Mouse (Mus musculus): ENCODE data around the gene Pdzd2.
A peak's percentile ranks its signal among the peaks of the same experiment; 100 is the strongest.

Gene Pdzd2

DNA sequence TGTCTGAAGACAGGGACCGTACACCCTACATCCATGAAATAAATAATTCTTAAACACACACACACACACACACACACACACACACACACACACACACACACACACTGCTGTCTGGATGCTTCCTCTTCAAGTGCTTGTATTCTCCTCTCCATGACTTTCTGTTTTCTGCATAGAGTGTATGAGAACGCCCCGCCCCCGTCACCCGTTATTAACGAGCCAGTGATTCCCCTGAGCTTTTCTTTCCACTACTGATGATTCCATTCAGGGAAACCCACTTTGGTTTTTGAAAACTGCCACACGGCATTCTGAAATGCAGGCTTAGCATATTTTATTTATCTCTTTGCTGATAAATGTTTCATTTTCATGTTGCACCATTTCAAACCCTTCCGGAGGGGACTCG lies 219.4 kb downstream of the Pdzd2 start:
- peak; percentile 24 for DNase-seq

DNA sequence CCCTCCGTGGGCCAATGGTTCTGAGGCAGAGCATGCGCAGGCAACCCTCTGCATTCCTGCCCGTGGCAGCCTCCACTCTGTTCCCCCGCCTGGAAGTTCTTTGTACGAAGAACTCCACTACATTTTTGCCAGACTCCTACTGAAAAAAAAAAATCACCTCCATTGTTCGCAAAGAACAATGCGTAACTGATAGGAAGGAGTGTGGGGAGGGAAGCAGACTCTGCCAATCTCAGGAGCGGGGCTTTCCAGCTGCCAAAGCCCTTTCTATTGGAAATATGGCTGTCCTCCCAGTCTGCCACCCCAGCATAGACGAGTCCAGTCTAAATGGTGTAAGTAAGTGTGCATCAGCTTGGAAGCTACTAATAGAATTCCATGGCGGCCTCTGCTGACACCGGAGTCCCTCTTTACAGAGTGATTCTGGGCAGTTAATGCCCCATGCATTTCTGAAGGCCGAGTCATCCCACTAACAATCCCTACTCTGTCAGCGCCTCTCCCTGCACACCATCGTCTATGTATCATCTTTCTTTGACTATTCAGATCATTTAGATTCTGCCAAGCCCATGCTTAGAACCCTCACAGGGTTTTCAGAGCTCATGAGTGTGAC lies 221.3 kb downstream of the Pdzd2 start:
- no peak for DNase-seq

DNA sequence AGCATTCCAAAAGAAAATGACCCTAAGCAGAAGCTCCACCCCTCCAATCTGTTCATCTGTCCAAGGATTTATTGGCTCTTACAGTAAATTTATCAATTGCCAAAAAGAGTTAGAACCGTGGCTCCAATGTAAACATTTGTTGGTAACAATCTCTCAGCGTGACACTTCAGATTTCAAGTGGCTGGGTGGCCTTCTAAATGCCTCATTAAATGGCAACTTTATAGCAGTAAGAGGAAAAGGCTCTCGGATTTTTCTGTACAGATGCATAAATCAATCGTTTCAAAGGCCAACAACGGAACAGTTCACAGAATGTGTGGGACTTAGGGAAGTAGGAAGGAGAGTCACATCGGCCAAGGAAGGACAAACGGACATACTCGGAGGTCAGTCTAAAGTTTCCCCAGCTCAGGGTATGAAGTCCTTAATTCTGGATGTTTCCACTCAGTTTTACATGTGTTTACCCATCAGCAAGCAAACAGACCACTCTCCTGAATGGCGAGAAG lies 222.4 kb downstream of the Pdzd2 start:
- DNase-seq = no peak

DNA sequence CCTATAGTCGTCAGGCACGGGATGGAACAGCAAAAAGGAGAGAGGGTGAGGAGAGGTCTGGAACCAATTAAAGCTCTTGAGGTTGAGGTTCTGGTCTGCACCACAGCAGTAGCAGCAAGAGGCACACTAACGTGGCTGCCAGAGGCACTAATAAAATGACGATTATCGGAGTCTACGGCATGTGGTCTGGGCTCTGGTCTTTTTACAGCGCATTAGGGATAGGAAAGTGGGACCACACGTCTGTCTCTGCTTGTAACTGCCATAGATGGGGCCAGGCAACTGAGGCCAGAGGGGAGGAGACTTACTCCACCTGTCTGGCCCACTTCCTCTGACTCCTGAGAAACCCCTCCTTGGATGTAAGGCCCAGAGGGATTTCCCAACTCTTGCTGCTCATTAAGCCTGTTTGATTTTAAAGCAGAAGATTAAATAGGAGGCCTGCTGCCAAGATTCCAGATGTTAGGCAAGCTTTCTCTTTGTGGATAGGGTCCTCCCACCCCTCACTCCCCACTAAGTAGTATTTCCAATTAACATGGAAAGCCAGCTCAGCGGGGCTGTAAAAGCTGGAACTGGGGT lies 224.4 kb downstream of the Pdzd2 start:
- DNase-seq = peak; percentile 49

DNA sequence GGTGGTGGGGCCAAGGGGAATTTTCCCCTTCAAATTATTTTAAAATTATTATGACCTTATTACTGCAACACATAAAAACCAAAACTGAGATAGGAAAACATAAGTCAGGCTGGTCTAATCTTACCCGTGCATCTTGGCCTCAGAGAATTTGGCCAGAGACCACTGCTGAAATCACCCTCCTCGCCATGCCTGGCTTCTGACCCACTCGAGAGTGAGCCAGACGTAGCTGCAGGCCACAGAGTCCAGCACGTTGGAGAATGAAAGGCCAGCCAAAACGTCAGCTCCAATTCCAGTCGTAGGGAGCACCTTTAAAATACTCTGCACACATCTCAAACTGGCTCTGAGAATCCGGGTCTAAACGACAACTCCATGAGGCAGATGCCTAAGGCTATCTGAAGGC lies 226.2 kb downstream of the Pdzd2 start:
- DNase-seq = no peak

DNA sequence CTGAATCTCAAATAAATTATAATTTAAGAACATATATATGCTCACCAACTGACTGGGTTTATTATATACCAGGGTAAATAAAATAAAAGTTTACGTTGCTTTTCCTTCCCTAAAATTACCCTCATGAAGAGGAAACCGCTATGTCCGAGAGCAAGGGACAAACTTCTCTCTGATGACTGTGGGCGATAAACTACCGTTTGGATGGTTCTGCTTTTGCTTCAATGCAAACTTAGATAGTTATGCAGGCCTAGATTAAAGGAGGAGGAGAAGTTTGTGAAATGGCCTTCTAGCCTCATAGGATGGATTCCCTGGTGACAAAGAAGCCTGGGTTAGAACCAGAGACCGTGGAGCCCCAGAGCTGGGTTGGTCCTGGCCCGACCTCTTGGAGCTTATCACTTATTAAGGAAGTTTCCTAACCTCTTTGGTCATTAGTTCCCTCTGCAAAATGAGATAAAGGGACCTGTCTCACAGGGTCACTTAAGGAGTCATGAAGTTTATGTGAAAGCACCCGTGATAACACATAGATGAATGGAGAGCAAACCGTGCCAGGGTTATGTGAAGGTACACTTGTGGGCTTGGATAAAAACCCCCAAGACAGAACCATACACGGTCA lies 230.9 kb downstream of the Pdzd2 start:
- no peak for DNase-seq

DNA sequence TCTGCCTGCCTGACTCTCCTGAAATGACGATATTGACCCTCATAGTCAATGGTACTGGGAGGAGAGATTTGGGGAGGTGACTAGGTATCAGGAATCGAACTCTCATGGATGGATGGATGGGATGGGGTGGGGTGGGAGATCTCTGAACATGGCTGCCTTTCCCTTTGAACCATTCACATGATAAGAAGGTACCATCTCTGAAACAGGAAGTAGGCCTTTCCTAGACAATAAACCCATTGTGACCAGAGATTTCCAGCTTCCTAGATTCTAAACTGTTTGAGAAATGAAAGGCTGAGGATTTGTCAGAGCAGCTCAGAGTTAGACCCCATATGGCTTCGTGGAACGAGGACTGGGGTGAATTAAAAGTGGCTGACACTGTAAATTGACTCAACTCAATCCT lies 232.2 kb downstream of the Pdzd2 start:
- DNase-seq = no peak

DNA sequence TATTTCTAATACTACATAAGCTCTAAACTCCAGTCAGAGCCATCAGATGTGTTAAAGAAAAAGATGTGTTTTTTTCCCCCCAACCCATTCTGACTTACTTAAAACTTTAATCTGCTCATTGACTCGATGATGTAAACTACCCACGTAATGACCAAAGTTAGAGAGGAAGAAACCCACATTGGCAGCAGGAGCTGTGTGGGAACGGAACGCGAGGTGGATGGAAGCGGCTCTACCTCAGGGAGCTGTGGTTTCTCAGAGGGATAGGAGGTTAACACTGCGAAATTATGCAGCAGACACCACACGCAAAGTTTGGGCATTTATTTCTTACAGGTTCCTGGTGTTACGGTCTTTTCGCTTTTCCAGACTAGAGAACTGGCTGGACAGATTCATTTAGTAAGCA lies 233.2 kb downstream of the Pdzd2 start:
- no peak for DNase-seq

DNA sequence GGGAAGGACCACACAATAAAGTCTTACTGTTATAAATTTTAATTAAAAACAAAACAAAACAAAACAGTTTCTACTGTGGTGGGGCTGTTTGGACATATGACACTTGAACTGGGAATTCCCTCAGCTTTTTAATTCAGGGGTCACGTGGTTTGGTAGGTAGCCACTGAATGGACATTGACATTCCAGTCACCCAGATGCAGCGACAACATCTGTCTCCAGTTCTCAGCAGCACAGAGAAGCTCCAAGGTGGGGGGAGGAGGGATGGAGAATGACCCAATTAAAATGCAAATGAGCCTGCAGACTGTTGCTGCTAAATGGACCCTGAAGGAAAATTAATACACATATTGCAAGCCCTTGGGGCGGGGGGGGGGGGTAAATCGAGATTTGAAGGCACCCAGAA lies 233.6 kb downstream of the Pdzd2 start:
- DNase-seq = no peak

DNA sequence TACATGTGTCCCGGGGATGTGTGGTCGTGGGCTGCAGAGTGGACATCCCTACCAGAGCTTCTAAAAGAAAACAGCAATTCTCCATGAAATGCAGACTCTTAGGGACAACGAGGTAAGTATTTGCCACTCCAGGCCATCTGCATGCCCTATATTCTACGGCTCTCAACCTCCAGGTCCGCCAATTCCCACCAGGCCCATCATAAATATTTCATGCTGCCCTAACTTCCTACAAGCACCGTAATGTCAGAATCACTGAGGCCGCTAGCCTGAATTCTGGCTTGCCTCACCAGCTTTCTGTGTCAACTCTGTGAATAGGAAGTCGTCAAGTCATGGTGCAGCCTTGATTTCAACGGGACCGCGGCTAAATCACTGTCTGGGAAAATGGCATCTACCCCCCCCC lies 234.2 kb downstream of the Pdzd2 start:
- DNase-seq = no peak

DNA sequence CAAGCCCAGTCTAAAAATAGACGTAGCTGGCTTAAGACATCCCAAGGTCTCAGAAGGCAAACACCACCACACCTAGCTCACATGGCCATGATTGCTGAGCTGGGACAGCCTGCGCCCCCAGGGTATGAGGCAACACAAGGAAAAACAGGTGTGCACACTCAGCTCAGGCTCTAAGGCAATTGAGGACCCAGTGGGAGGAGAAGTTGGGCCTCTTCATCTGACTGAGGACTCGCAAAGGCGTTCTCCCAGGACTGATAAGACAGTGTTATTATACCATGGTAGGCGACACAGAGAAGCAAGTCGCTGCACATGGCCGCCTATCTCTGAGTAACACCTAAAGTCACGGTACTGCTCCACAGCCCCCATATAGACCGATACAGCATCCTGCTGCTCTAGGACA lies 235.8 kb downstream of the Pdzd2 start:
- no peak for DNase-seq

DNA sequence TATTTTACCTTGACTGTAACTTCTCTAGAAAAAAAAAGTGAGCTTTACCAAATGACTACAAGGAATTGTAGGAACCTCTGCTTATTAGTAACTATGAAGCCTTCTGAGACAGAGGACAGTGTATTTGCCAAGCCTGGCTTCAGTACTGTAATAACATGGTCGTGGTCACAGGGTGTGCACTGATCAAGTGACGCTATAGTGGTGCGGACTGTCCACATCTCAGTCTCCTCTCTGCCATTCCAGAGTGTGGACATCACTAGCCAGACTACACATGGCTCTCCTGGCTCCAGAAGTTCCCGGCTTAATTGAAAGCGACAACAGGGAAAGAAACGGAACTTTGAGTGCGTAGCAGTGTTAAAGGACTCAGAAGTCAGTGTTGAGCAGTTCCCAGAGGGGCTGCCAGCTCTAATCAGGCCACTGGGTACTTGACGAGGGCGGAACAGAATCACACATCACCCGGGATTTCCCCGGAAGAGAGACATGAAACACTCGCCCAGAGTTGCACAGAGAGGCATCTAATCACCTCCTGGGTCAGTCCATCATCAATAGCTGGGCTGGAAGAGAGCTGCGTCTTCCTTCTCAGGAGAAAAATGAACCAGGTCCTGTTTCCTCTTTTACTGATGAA lies 237.7 kb downstream of the Pdzd2 start:
- no peak for DNase-seq

DNA sequence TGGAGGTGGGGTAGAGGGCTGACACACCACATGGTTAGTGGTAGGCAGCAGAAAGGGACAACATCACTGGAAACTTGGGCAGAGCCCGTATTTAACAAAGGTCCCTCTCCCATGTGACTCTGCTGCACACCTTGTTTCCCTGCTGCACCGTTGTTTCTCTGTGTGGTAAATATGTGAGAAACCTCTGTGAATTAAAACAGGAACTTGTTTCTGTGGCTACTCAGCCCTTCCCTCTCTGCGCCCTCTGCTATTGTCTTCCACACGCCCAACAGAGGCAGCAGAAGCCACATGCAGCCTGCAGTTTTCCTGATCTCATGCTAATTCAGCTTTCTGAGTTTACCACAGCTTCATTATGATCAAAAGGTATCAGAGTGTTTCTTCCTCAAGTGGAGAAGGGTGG lies 239.1 kb downstream of the Pdzd2 start:
- no peak for DNase-seq

DNA sequence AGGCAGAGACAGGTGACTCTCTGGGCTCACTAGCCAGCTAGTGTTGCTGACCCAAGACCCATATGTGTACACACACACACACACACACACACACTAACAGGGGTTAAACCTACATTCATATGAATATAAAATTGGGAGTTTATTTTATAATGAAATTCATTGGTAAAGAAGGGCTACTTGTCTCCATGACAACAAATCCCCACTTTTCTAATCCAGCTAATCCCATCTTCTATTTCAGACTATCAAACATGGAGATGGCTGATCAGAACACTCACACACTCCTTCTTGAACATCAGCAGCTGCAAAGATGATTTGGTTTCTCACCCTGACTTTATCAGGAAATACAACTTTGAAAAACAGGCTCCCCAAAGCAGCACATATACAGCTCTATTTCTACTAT lies 245.6 kb downstream of the Pdzd2 start:
- DNase-seq = no peak

DNA sequence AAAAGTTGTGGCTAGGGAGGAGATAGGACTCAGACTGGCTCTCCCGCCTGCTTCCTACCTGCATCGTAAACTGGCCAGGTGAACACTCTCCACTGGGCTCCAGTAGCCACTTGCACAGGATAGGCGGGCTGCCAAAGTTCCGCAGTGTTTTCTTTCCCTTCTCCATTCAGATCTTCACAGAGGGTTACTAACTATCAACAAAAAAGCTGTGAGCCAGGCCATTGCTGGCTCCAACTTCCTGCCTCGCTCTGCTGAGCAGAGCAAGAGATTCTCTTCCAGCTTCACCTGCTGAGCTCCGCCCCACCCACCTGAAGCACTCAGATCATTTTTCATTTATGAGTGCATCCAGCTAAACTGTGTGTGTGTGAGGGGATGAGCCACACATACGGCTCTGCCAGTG lies 246.5 kb downstream of the Pdzd2 start:
- peak; percentile 64 for DNase-seq

DNA sequence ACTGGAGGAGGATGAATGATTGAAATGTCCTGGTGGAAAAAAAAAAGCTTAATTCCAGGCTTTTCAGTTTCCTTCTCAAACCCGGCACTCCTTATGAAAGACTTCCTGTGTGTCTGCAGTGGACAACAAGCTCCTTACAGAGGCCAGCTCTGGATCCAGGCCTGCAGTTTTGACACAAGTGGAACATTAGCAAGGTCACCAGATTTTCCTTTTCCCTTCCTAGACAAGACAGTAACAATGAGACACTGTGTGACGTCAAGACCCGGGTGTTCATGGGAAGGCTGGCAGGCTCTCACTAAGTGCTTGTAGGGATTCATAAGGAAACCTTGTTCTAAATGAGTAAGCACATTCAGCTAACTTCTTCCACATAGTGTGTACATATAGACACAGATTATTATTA lies 248.8 kb downstream of the Pdzd2 start:
- DNase-seq = peak; percentile 76

DNA sequence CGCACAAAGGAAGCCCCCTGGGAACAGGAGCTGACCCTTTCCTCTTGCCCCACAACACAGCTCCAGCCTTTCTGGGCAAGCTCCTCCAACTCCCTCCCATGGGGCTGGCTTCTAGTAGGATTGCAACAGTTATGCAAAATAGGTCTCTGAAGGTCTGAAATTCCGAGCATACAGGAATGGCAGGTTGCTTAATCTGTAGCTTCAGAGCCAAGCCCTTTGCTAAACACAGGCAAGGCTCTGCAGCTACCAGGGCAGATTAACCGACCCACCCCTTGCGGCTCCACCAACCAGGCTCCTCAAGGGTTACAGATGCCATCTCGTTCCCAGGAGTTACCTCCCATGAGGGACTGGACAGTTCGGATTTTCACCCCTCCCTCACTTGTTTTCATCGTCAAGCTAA lies 249.2 kb downstream of the Pdzd2 start:
- peak; percentile 53 for DNase-seq

DNA sequence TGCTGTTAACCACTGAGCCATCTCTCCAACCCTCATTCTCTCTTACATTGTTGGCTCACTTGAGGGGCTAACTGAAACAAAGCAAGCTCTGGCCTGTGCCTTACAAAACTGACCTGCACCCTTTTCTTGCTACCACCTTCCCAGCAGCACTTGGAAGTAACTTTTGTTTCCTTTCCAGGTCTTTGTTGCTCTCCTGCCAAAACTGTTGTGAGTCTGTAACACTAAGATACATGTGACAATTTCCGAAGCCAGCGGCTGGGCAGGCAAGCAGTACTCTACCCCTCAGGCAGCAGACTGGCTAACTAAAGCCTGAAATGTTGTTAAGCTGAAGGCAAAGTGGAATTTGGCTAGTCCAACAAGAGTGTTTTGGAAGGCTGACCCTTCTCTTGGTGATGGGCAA lies 251.4 kb downstream of the Pdzd2 start:
- no peak for DNase-seq

DNA sequence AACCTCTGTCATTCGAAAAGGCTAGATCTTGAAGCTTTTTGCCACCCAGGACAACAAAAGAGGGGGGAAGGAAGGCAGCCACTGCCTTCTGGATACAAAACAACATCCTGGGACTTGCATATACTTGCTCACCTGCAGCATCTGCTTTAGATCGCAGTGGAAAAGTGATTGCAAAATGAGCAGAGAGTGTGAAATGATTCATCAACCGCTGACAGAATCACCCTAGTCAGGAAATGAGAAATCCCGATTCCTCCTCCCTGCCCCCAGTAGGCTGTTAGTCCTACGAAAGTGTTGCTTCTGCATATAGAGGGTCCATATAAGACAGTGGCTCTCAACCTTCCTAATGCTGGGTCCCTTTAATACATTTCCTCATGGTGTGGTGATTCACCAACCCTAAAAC lies 258.5 kb downstream of the Pdzd2 start:
- DNase-seq = no peak

DNA sequence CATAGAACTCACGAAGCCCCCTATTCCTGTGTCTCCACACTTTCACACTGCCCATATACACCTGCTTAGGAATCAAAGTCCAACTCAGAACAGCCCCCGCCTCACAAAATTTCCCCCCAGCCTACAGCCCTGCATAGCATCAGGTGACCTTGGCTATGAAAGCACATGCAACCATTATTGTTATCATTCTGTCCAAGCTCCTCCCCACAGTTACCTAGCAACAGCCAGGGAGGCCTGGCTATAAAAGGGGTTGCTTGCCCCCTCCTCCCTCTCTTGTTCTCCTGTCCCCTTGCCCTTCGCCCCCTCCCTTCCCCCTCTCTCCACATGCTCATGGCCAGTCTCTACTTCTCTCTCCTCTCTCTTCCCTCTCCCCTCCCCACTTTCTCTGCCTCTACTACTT lies 259.4 kb downstream of the Pdzd2 start:
- DNase-seq = no peak

DNA sequence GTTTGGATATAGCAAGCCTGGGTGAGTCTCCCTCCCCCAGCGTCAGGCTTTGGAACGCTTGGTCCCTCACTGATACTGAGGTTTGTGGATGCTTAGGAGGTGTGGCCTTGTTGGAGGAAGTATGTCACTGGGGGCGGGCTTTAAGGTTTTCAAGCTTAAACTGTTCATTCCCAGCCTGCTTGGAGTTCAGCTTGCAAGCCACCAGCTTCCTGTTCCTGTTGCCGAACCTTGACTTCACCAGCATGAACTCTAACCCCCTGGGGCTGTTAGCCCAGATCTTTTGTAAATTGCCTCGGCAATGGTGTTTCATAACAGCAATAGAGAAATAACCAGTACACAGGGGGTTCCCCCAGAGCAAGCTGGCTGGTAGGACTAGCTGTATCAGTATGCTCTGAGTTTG lies 260.4 kb downstream of the Pdzd2 start:
- DNase-seq = peak; percentile 46

DNA sequence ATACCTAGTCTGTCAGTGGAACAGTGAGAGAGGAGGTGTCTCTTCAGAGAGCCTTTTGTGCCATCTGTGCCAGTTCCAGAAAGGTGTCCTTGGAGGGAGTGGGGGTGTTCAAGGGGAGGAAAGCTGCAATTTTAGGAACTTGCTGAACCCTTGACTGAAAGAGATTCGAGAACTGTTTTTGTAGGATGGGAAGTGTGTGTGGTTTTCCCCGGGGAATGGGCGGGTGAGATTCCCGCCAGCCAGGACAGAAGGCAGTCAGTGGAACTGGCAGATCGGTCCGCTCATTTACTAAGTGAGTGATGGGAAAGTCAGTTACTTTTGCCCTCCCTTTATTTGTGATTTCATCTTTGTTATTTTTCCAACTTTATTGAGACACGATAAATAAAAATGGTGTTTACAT lies 266.1 kb downstream of the Pdzd2 start:
- DNase-seq = no peak

DNA sequence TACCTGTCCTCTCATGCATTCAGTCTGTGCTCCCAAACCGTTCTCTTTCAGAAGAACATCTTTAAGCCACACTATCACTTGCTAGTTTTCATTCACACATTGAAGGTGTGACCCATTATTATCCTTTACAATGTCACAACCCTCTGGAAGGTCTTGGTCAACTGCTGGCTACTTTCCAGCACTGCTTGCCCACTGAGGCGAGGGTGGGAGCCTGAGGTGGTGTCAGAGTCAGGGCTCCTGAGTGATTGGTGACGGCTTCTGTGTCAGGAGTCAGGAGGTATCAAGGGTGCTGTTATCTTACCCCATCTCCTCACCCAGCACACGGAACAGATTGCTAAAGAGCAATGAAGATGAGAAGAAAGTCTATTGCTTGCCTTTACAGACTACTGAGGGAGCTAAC lies 267.1 kb downstream of the Pdzd2 start:
- DNase-seq = no peak
